Mouse (Mus musculus): ENCODE results near the gene Pkib.

- no peak for TF ChIP-seq CTCF (conservative IDR thresholded peaks at IDR 0.05; ENCODE audit: low read length)
- no peak for TF ChIP-seq NANOG (IDR thresholded peaks at IDR 0.05; ENCODE audit: borderline replicate concordance, low read length)
- no peak for TF ChIP-seq POU5F1 (IDR thresholded peaks at IDR 0.05; ENCODE audit: borderline replicate concordance, low read length)
Observed at GRCm38 (mm10) chr10:57783289-57784130, 151.7 kb downstream of the Pkib start.

All from E14TG2a.4 (cell line).